11 mouse cellular contexts compared by ENCODE assay signal in the genomic region with DNA sequence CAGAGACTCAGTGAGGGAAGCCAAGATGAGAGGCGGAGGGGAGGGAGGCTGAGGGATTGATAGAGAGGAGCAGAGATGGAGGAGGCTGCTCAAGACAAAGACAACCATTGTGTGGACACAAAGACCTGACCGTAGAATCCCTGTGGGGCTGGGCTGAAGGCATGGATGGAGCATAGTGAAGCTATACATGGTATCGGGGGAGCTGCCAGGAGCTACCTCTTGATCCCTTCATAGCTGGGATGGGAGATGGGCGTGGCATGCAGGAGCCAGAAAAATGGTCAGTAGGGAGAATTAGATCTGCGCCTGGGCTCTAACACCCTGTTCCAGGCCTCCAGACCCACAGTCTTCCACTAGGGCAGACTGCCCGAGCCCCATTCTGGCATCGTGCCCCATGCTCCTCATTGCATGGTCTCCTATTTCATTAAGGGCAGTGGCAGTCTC. TPM values are rescaled to one million over a fixed set of nuclear protein-coding genes. Genes with fewer than 3 reads are reported as not detected.
DNase-seq lines count a peak whose midpoint lies in the region; ATAC-seq and TF ChIP-seq lines count a peak whose summit lies in the region.
"Had no signal": no experiment of that assay in that cellular context is flagged by ENCODE, and none has a peak within 500 bp of the region (broad histone marks: within the 10 kb centered on the region; RNA-seq: fewer than 3 reads in every experiment).

No protein-coding gene starts in this region.

- H3K9me3 ChIP-seq in heart, embryonic 11.5 days (replicated peaks; ENCODE audit: control insufficient read depth, low read length) = no peaks in the 10 kb centered on the region
- no peaks in the 10 kb centered on the region for H3K9me3 ChIP-seq in limb, embryonic 13.5 days
- H3K9me3 ChIP-seq in limb, embryonic 10.5 days (replicated peaks) = no peaks in the 10 kb centered on the region

- no peak for ATAC-seq in heart, embryonic 11.5 days (replicated peaks; ENCODE audit: insufficient number of reproducible peaks, low FRiP score, low TSS enrichment)
- ATAC-seq in limb, embryonic 13.5 days (ENCODE audit: low FRiP score, low read depth) = 0 out of 2 replicates have a peak, but pooled peaks have one; percentile 24

- H3K36me3 ChIP-seq in heart, embryonic 11.5 days (ENCODE audit: control insufficient read depth, insufficient read depth, low read length) = no peaks in the 10 kb centered on the region
- no peaks in the 10 kb centered on the region for H3K36me3 ChIP-seq in limb, embryonic 13.5 days
- H3K36me3 ChIP-seq in limb, embryonic 10.5 days = no peaks in the 10 kb centered on the region

- no peak for DNase-seq in heart, adult 8-10 months (ENCODE audit: low spot score)
- no peak for DNase-seq in limb, embryonic 10.5 days (ENCODE audit: low spot score)
- peak; percentile 92 for DNase-seq in gastrocnemius, adult 2 months
- DNase-seq in right cerebral cortex, postnatal 14 days = peak; percentile 43
- DNase-seq in thymus, postnatal 14 days = no peak
- DNase-seq in kidney, postnatal 4 days = no peak
- DNase-seq: kidney, adult 18-20 months; lung, adult 2 months; thymus, postnatal 4 days had no signal

- intact Hi-C loops in gastrocnemius, adult 2 months (cut with DNase I) = no loop called here

- no peak overlapping the region for H3K4me2 ChIP-seq in heart, embryonic 11.5 days
- no peak overlapping the region for H3K4me2 ChIP-seq in limb, embryonic 13.5 days (replicated peaks)

- H3K27ac ChIP-seq in heart, embryonic 11.5 days (ENCODE audit: low read depth, low read length) = 0 out of 2 replicates have a peak overlapping the region, but pooled peaks have one; percentile 15
- no peak overlapping the region for H3K27ac ChIP-seq in limb, embryonic 13.5 days
- no peak overlapping the region for H3K27ac ChIP-seq in limb, embryonic 10.5 days
- peak overlapping the region; percentile 72 for H3K27ac ChIP-seq in gastrocnemius, adult 2 months

- H3K4me3 ChIP-seq in heart, embryonic 11.5 days (ENCODE audit: low read depth, low read length) = no peak overlapping the region
- no peak overlapping the region for H3K4me3 ChIP-seq in limb, embryonic 13.5 days
- no peak overlapping the region for H3K4me3 ChIP-seq in limb, embryonic 10.5 days
- no peak overlapping the region for H3K4me3 ChIP-seq in gastrocnemius, adult 2 months

- 58% methylated on average over 7 of the region's 7 CpGs for WGBS in heart, embryonic 11.5 days (ENCODE audit: insufficient replicate concordance)
- 68% methylated on average over 7 of the region's 7 CpGs for WGBS in limb, embryonic 13.5 days
- WGBS in limb, embryonic 10.5 days = 74% methylated on average over 7 of the region's 7 CpGs

- TF ChIP-seq CTCF in gastrocnemius, adult 2 months (IDR thresholded peaks at IDR 0.05) = no peak

- 0 out of 2 replicates have a peak, but pooled peaks cover 4% of the 10 kb centered on the region for H3K4me1 ChIP-seq in heart, embryonic 11.5 days (ENCODE audit: control insufficient read depth, insufficient read depth, low read length)
- peaks cover 19% of the 10 kb centered on the region for H3K4me1 ChIP-seq in limb, embryonic 13.5 days
- H3K4me1 ChIP-seq in limb, embryonic 10.5 days = peaks cover 14% of the 10 kb centered on the region

- H3K9ac ChIP-seq in heart, embryonic 11.5 days (ENCODE audit: low read depth, low read length) = no peak overlapping the region
- H3K9ac ChIP-seq in limb, embryonic 13.5 days = no peak overlapping the region

- peaks cover 28% of the 10 kb centered on the region for H3K27me3 ChIP-seq in heart, embryonic 11.5 days (ENCODE audit: control insufficient read depth, insufficient read depth, low read length)
- H3K27me3 ChIP-seq in limb, embryonic 13.5 days = peaks cover 24% of the 10 kb centered on the region
- H3K27me3 ChIP-seq in limb, embryonic 10.5 days (ENCODE audit: low read depth, poor library complexity, severe bottlenecking) = peaks cover 39% of the 10 kb centered on the region

RNA-seq across cellular contexts. Expression of gene P2ry2, which starts 4.4 kb away (rescaled TPM):
- polyA plus RNA-seq in heart, embryonic 11.5 days (2014; fragmentation: Nextera tagmentation; extraction: Ambion mirVana) = 0.54 and 0.68 TPM in 2 replicates
- total RNA-seq in heart, adult 8-10 months (2022) = 10 to 100 TPM; 24.6 to 27.7 (median 27.2) TPM
- polyA plus RNA-seq in limb, embryonic 13.5 days (2015; fragmentation: Nextera tagmentation; extraction: Ambion mirVana) = 1.3 and 1.4 TPM in 2 replicates
- polyA plus RNA-seq in limb, embryonic 10.5 days (2016; fragmentation: Nextera tagmentation; extraction: Ambion mirVana) = 0.49 and 0.51 TPM in 2 replicates
- total RNA-seq in gastrocnemius, adult 2 months (2021) = 10 to 100 TPM; 29.5 to 41.7 TPM

RNA-seq across cellular contexts. Expression of gene P2ry6, which starts 42.6 kb away (rescaled TPM):
- polyA plus RNA-seq in heart, embryonic 11.5 days (2014; fragmentation: Nextera tagmentation; extraction: Ambion mirVana) = 2.1 and 2.8 TPM in 2 replicates
- total RNA-seq in heart, adult 8-10 months (2022) = 1 to 10 TPM; 2.7 to 4.0 (median 3.3) TPM
- polyA plus RNA-seq in limb, embryonic 13.5 days (2015; fragmentation: Nextera tagmentation; extraction: Ambion mirVana) = 4.7 and 5.6 TPM in 2 replicates
- polyA plus RNA-seq in limb, embryonic 10.5 days (2016; fragmentation: Nextera tagmentation; extraction: Ambion mirVana) = 1.1 and 1.6 TPM in 2 replicates
- 1 to 10 TPM in 1 of 2 experiments, under 1 TPM in 1; 0.82 to 1.4 TPM for total RNA-seq in gastrocnemius, adult 2 months (2021)

Comparison
In these comparisons a context has a peak if more than half of its experiments do, and no peak if none do; other contexts are left out.
1. H3K27ac ChIP-seq: peak in heart, embryonic 11.5 days (single experiment) and gastrocnemius, adult 2 months (single experiment); none in limb, embryonic 13.5 days (single experiment) and limb, embryonic 10.5 days (single experiment).
2. DNase-seq: peak in gastrocnemius, adult 2 months (single experiment) and right cerebral cortex, postnatal 14 days (single experiment); none in heart, adult 8-10 months (single experiment), limb, embryonic 10.5 days (single experiment), thymus, postnatal 14 days (single experiment) and kidney, postnatal 4 days (0 of 2).